In genomic region chr1:133226928-133227327, GRCm38 (mm10) we compare ENCODE assay signal across 9 mouse cellular contexts.
DNase-seq lines count a peak whose midpoint lies in the region; ATAC-seq and TF ChIP-seq lines count a peak whose summit lies in the region.
"Had no signal": no experiment of that assay in that cellular context is flagged by ENCODE, and none has a peak within 500 bp of the region (broad histone marks: within the 10 kb centered on the region; RNA-seq: fewer than 3 reads in every experiment).

No protein-coding gene starts in this region.

- peak overlapping the region; percentile 54; the same call in 1 of the 2 replicates for H3K9ac ChIP-seq in liver, adult 2 months (ENCODE audit: low read depth, low read length)
- no peak overlapping the region for H3K9ac ChIP-seq in liver, embryonic 11.5 days (ENCODE audit: low read depth, low read length)
- H3K9ac ChIP-seq in forebrain, embryonic 12.5 days, result peak overlapping the region; percentile 12; the same call in 1 of the 2 replicates
- H3K9ac ChIP-seq in heart, embryonic 14.5 days (ENCODE audit: low read length), result peak overlapping the region; percentile 69
- H3K9ac ChIP-seq: embryonic facial prominence, embryonic 12.5 days had no signal

- TF ChIP-seq POLR2A in liver, adult 2 months (IDR thresholded peaks at IDR 0.05; ENCODE audit: extremely low read depth, insufficient read depth, low read length), result no peak

- no peaks in the 10 kb centered on the region for H3K79me2 ChIP-seq in liver, adult 2 months (ENCODE audit: control insufficient read depth, insufficient read depth, low read length)

- WGBS in liver, adult 2 months, result 12% methylated on average over 9 of the region's 9 CpGs
- WGBS in liver, embryonic 11.5 days, result 30% methylated on average over 9 of the region's 9 CpGs
- WGBS in forebrain, embryonic 12.5 days, result 21% methylated on average over 9 of the region's 9 CpGs
- 5% methylated on average over 9 of the region's 9 CpGs for whole genome bisulfite sequencing in heart, embryonic 14.5 days

- H3K4me3 ChIP-seq in liver, adult 2 months (ENCODE audit: insufficient read depth, low read depth, low read length), result no peak overlapping the region
- H3K4me3 ChIP-seq in liver, embryonic 11.5 days (ENCODE audit: low read depth, low read length), result no peak overlapping the region
- H3K4me3 ChIP-seq in forebrain, embryonic 12.5 days (replicated peaks), result no peak overlapping the region
- H3K4me3 ChIP-seq in heart, embryonic 14.5 days (ENCODE audit: control insufficient read depth in 1 of 2, insufficient read depth in 1 of 2, low read depth in 1 of 2, low read length in 2 of 2), result 0 out of 4 replicates have a peak overlapping the region, but pooled peaks of 1 of the 2 experiments have one; percentile 0
- H3K4me3 ChIP-seq: embryonic facial prominence, embryonic 12.5 days had no signal

- no peak for ATAC-seq in liver, embryonic 11.5 days (replicated peaks; ENCODE audit: low FRiP score)
- peak; percentile 54; the same call in 1 of the 2 replicates for ATAC-seq in forebrain, embryonic 12.5 days (ENCODE audit: low FRiP score)
- peak; percentile 84 for ATAC-seq in heart, embryonic 14.5 days (ENCODE audit: insufficient number of reproducible peaks, insufficient read depth, low FRiP score, low read depth)
- no peak for ATAC-seq in granulocyte monocyte progenitor cell, adult 5-6 weeks (replicated peaks; ENCODE audit: poor library complexity, severe bottlenecking)

- TF ChIP-seq CTCF in liver, adult 2 months (IDR thresholded peaks at IDR 0.05; ENCODE audit: low read depth, low read length), result no peak

- H3K4me2 ChIP-seq in liver, embryonic 11.5 days, result no peak overlapping the region
- peak overlapping the region; percentile 15; the same call in 1 of the 2 replicates for H3K4me2 ChIP-seq in forebrain, embryonic 12.5 days
- peak overlapping the region; percentile 55 for H3K4me2 ChIP-seq in heart, embryonic 14.5 days (ENCODE audit: low read length)
- H3K4me2 ChIP-seq: embryonic facial prominence, embryonic 12.5 days had no signal

- no peaks in the 10 kb centered on the region for H3K27me3 ChIP-seq in liver, adult 2 months (ENCODE audit: control insufficient read depth, insufficient read depth, low read length)
- peaks cover 30% of the 10 kb centered on the region for H3K27me3 ChIP-seq in liver, embryonic 11.5 days (replicated peaks; ENCODE audit: control insufficient read depth, insufficient read depth, low read length)
- H3K27me3 ChIP-seq in forebrain, embryonic 12.5 days, result peaks cover 24% of the 10 kb centered on the region
- H3K27me3 ChIP-seq in heart, embryonic 14.5 days (ENCODE audit: control insufficient read depth, insufficient read depth, low read length), result no peaks in the 10 kb centered on the region

- peaks cover 37% of the 10 kb centered on the region for H3K4me1 ChIP-seq in liver, adult 2 months (ENCODE audit: control insufficient read depth, insufficient read depth, low read length)
- H3K4me1 ChIP-seq in liver, embryonic 11.5 days (replicated peaks; ENCODE audit: control insufficient read depth, insufficient read depth, low read length), result peaks cover 16% of the 10 kb centered on the region
- peaks cover 53% of the 10 kb centered on the region for H3K4me1 ChIP-seq in forebrain, embryonic 12.5 days
- peaks cover 44 to 57% of the 10 kb centered on the region in 2 experiments for H3K4me1 ChIP-seq in heart, embryonic 14.5 days (ENCODE audit: control insufficient read depth in 2 of 2, insufficient read depth in 2 of 2, low read length in 2 of 2)

- peak overlapping the region; percentile 24; the same call in 1 of the 2 replicates for H3K27ac ChIP-seq in liver, adult 2 months (replicated peaks; ENCODE audit: insufficient read depth, low read depth, low read length)
- no peak overlapping the region for H3K27ac ChIP-seq in liver, embryonic 11.5 days (ENCODE audit: low read depth, low read length)
- peak overlapping the region; percentile 38 for H3K27ac ChIP-seq in forebrain, embryonic 12.5 days
- H3K27ac ChIP-seq in heart, embryonic 14.5 days (replicated peaks in 1 of 2; ENCODE audit: control insufficient read depth in 1 of 2, insufficient read depth in 1 of 2, low read depth in 2 of 2, low read length in 2 of 2), result peak overlapping the region; percentile 96 to 97
- H3K27ac ChIP-seq: embryonic facial prominence, embryonic 12.5 days had no signal

- no peaks in the 10 kb centered on the region for H3K9me3 ChIP-seq in liver, embryonic 11.5 days (ENCODE audit: control insufficient read depth, low read length)
- H3K9me3 ChIP-seq in forebrain, embryonic 12.5 days, result no peaks in the 10 kb centered on the region
- no peaks in the 10 kb centered on the region for H3K9me3 ChIP-seq in heart, embryonic 14.5 days (ENCODE audit: control insufficient read depth, low read length)
- H3K9me3 ChIP-seq: embryonic facial prominence, embryonic 12.5 days had no signal

- peak; percentile 83 for DNase-seq in liver, adult 2 months (ENCODE audit: extremely low read depth, low read depth, low spot score)
- DNase-seq in liver, embryonic 11.5 days (ENCODE audit: low spot score), result no peak
- peak; percentile 75 to 77 for DNase-seq in kidney, postnatal 36 days
- DNase-seq in lung, postnatal 10 days, result peak; percentile 75
- peak; percentile 51 for DNase-seq in right cerebral cortex, postnatal 4 days

- H3K36me3 ChIP-seq in liver, adult 2 months (ENCODE audit: control insufficient read depth, insufficient read depth, low read length), result no peaks in the 10 kb centered on the region
- no peaks in the 10 kb centered on the region for H3K36me3 ChIP-seq in liver, embryonic 11.5 days (ENCODE audit: control insufficient read depth, insufficient read depth, low read length)
- no peaks in the 10 kb centered on the region for H3K36me3 ChIP-seq in forebrain, embryonic 12.5 days (replicated peaks)
- H3K36me3 ChIP-seq in heart, embryonic 14.5 days (ENCODE audit: control insufficient read depth, insufficient read depth, low read length), result no peaks in the 10 kb centered on the region
- H3K36me3 ChIP-seq: embryonic facial prominence, embryonic 12.5 days had no signal

Comparison
In these comparisons a context has a peak if more than half of its experiments do, and no peak if none do; other contexts are left out.
1. ATAC-seq: peak in forebrain, embryonic 12.5 days (single experiment) and heart, embryonic 14.5 days (single experiment); none in liver, embryonic 11.5 days (single experiment) and granulocyte monocyte progenitor cell, adult 5-6 weeks (single experiment).